Comparison of ENCODE assay signal across 8 mouse cellular contexts in the genomic region with DNA sequence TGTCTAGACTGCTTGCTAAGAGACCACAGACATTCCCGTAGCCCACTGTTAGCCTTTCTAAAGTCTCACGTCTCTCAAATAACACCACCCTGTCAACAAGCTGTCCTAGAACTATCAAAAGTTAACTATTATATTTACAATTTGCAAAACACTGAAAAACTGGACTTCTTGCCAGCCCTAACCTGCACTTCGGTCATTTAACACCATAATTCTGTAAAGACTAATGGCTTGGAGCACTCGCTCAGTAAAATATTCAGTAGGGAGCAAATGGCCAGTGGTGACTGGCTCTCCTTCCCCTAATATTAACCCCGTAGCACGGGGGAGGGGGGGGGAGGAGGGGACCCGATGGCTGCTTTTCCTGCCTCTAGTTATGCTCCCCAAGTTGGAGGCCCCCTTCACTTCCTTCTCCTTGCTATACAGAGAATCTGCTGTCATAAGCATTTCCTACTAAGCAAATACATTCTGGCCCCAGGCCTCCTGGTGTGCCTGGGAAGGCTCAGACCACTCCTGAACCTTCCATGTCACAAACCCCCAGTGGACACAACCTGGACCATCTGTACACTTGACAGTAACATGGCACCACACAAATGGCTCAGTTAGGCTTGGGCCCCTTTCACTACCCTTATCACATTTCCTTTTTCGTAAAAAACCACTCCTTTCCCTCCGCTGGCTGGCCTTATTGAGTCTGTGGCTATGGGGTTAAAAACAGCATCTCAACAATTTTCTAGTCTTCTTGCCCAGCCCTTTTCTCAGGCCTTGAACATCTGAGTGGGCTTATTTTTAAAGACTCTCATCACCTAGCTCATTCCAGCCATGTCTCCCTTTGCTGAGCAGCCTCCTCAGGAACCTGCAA. TPM values are rescaled to one million over a fixed set of nuclear protein-coding genes. Genes with fewer than 3 reads are reported as not detected.
DNase-seq lines count a peak whose midpoint lies in the region; ATAC-seq lines count a peak whose summit lies in the region.

No protein-coding gene starts in this region.

- ATAC-seq in heart, embryonic 14.5 days (ENCODE audit: insufficient number of reproducible peaks, insufficient read depth, low FRiP score, low read depth): no peak
- peak; percentile 28 for ATAC-seq in granulocyte monocyte progenitor cell, adult 5-6 weeks (replicated peaks; ENCODE audit: poor library complexity, severe bottlenecking)
- no peak for ATAC-seq in liver, embryonic 15.5 days (ENCODE audit: insufficient read depth)

- H3K4me1 ChIP-seq in heart, embryonic 14.5 days (ENCODE audit: control insufficient read depth in 2 of 2, insufficient read depth in 2 of 2, low read length in 2 of 2): peaks cover 68 to 81% of the 10 kb centered on the region in 2 experiments
- H3K4me1 ChIP-seq in liver, embryonic 15.5 days (replicated peaks): peaks cover 97% of the 10 kb centered on the region

- H3K36me3 ChIP-seq in heart, embryonic 14.5 days (ENCODE audit: control insufficient read depth, insufficient read depth, low read length): peaks cover 22% of the 10 kb centered on the region
- peaks cover 4% of the 10 kb centered on the region for H3K36me3 ChIP-seq in liver, embryonic 15.5 days (replicated peaks)

- peak overlapping the region; percentile 22 for H3K4me2 ChIP-seq in heart, embryonic 14.5 days (ENCODE audit: low read length)
- peak overlapping the region; percentile 44 for H3K4me2 ChIP-seq in liver, embryonic 15.5 days

- H3K9ac ChIP-seq in heart, embryonic 14.5 days (ENCODE audit: low read length): no peak overlapping the region
- H3K9ac ChIP-seq in liver, embryonic 15.5 days: 0 out of 2 replicates have a peak overlapping the region, but pooled peaks have one; percentile 12

- H3K27ac ChIP-seq in heart, embryonic 14.5 days (replicated peaks in 1 of 2; ENCODE audit: control insufficient read depth in 1 of 2, insufficient read depth in 1 of 2, low read depth in 2 of 2, low read length in 2 of 2): peak overlapping the region; percentile 68 to 78; a peak in 3 of 4 replicates
- peak overlapping the region; percentile 55 for H3K27ac ChIP-seq in liver, embryonic 15.5 days (replicated peaks)

- no peak overlapping the region for H3K4me3 ChIP-seq in heart, embryonic 14.5 days (ENCODE audit: control insufficient read depth in 1 of 2, insufficient read depth in 1 of 2, low read depth in 1 of 2, low read length in 2 of 2)
- no peak overlapping the region for H3K4me3 ChIP-seq in liver, embryonic 15.5 days (replicated peaks)

- WGBS in heart, embryonic 14.5 days: 60% methylated on average over 8 of the region's 9 CpGs
- WGBS in liver, embryonic 15.5 days (ENCODE audit: insufficient replicate concordance): 26% methylated on average over 9 of the region's 9 CpGs

- no peaks in the 10 kb centered on the region for H3K27me3 ChIP-seq in heart, embryonic 14.5 days (ENCODE audit: control insufficient read depth, insufficient read depth, low read length)
- H3K27me3 ChIP-seq in liver, embryonic 15.5 days: no peaks in the 10 kb centered on the region

- H3K9me3 ChIP-seq in heart, embryonic 14.5 days (ENCODE audit: control insufficient read depth, low read length): no peaks in the 10 kb centered on the region
- no peaks in the 10 kb centered on the region for H3K9me3 ChIP-seq in liver, embryonic 15.5 days (replicated peaks)

- intact Hi-C loops in left cerebral cortex, postnatal 10 days (cut with DNase I): no loop called here

- no peak for DNase-seq in heart, postnatal 4 days
- peak; percentile 20 for DNase-seq in A20 (ENCODE audit: low read depth, low spot score)
- DNase-seq in left cerebral cortex, postnatal 10 days (ENCODE audit: extremely low spot score in 1 of 2, low spot score in 2 of 2): no peak
- no peak for DNase-seq in cerebellum, adult 11 months
- DNase-seq in cerebellum, adult 8-10 months: no peak

RNA-seq across cellular contexts. Expression of gene Tet3, which starts 8.2 kb away (rescaled TPM):
- polyA plus RNA-seq in heart, embryonic 14.5 days (2014; fragmentation: Nextera tagmentation; extraction: Ambion mirVana): 22.8 and 28.9 TPM in 2 replicates
- total RNA-seq in heart, postnatal 4 days (2021): 10 to 100 TPM; 51.7 to 56.7 TPM
- total RNA-seq in granulocyte monocyte progenitor cell, adult 5-6 weeks (2014; fragmentation: Nextera tagmentation): 35.6 and 46.9 TPM in 2 replicates
- total RNA-seq in granulocyte monocyte progenitor cell, adult 5-6 weeks (2017): 13.4 and 17.5 TPM in 2 replicates
- polyA plus RNA-seq in liver, embryonic 15.5 days (2015; fragmentation: Nextera tagmentation; extraction: Ambion mirVana): 10.8 and 11.4 TPM in 2 replicates
- 100 to 1,000 TPM; 105 to 114 TPM for total RNA-seq in left cerebral cortex, postnatal 10 days (2021)

RNA-seq across cellular contexts. Expression of gene Dguok, which starts 56.1 kb away (rescaled TPM):
- polyA plus RNA-seq in heart, embryonic 14.5 days (2014; fragmentation: Nextera tagmentation; extraction: Ambion mirVana): 51.2 and 59.1 TPM in 2 replicates
- 10 to 100 TPM; 24.4 to 25.6 TPM for total RNA-seq in heart, postnatal 4 days (2021)
- total RNA-seq in granulocyte monocyte progenitor cell, adult 5-6 weeks (2014; fragmentation: Nextera tagmentation): 28.1 and 49.2 TPM in 2 replicates
- total RNA-seq in granulocyte monocyte progenitor cell, adult 5-6 weeks (2017): 19.6 and 29.3 TPM in 2 replicates
- polyA plus RNA-seq in liver, embryonic 15.5 days (2015; fragmentation: Nextera tagmentation; extraction: Ambion mirVana): 26.4 and 28.4 TPM in 2 replicates
- total RNA-seq in left cerebral cortex, postnatal 10 days (2021): 10 to 100 TPM; 26.5 to 27.6 TPM
